Mouse (Mus musculus) embryo, embryonic 9.5 days (tissue): ENCODE results near the gene Otub1.

Experiments
- DNase-seq: peaks from one replicate; pipeline ENCODE4 v3.0.0-alpha.2; 2017; ENCODE audit errors: extremely low spot score

Gene Otub1

DNA sequence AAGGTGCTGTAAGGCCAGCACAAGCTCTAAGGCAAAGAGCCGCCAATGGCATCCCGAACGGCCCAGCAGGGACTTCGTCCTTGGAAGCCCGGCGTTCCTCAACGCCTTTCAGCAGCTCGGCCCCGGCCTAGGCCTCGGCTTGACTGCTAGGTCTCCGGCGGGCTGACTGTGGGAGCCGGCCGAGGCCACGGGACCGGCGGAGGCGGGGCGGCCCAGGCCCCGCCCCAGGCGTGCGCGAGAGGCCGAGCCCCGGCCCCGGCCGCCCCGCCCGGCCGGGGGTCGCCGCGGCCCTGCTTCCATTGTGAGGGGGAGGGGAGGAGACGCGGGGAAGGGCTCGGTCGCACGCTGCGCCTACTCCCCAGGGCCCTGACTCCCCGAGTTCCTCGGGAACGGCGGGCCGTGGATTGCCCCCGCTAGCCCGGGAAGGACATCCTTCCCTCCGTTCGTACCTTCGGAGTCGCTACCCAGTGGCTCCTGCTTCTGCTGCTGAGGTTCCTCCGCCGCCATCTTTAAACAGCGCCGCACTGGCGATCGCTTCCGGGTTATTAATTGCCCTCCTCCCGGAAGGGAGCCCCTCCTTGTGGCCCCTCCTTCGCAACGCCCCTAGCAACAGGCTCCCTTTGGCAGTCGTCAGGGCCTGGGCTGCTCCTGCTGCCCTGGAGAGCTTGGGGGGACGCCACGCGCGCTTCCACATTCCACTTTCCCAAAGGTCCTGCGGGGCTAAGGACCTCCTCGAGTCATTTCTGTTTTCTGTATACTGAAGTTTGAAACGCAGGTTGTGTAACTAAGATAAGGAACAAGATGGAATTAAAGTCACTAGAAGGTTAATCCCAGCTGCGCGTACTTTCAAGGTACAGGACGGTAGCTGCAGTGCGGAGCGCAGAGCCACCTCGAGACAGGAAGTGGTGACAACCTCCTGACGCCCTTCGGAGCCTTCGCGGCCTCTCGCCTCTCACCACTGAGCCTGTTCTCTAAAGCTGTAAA lies at the start of gene Otub1:
TSS of gene Otub1 (minus strand) at position 564 of the 984 bp plus-strand sequence.
- peak; percentile 96 for DNase-seq

DNA sequence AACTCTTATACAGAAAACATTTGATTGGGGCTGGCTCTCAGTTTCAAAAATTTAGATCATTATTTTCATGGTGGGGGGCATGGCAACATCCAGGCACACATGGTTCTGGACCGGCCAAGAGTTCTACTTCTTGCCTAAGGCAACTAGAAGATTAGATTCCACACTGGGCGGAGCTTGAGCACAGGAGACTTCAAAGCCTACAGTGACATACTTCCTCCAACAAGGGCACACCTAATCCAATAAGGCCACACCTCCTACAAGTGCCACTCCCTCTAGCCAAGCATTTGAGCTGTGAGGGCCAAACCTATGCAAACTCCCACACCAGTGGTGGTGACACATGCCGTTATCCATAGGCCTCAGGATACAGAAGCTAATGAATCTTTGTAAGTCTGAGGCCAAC lies 39.9 kb upstream of the Otub1 start:
- no peak for DNase-seq

DNA sequence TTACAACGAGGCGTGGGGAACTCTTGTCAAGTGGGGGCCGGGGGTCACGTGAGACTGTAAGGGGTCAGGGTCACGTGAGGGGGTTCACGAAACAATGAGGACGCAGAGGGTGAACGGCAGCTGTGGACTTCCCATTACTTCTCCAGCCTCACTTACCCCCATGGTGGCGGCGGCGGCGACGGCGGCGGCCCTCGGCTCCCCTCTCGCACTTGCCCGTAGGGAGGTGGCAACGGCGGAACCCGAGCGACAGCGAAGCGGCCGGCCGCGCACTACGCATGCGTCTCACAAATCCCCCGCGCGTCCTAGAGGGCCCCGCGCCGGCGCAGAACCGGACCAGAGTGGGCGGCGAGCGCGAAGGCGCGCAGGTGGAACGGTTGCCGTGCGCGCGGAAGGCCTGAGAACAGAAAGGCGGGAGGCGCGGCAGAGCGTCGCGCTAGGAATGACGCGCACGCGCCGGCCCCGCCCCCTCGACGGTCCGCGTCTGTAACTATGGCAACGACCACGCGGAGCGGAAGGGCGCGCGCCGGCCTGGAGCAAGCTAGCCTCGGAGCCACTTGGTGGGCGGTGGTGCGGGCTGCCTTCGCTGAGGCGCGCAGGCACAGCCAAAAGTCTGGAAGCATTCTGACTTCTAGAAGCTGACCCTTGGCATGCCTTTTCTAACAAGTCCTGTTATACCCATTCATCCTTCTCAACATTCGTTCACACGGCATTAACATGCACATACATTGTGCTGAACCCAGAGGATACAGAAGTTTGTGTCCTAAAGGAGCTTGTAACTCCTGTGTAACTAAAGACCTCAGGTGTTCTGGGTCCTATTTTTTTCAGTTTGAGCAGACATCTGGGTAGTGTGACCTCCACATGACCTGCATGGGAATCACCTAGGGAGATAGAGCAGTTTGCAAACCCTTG lies 34.9 kb upstream of the Otub1 start, which contains the start of gene Naa40:
TSS of gene Naa40 (minus strand) at position 402 of the 909 bp plus-strand sequence.
- DNase-seq = peak; percentile 93

DNA sequence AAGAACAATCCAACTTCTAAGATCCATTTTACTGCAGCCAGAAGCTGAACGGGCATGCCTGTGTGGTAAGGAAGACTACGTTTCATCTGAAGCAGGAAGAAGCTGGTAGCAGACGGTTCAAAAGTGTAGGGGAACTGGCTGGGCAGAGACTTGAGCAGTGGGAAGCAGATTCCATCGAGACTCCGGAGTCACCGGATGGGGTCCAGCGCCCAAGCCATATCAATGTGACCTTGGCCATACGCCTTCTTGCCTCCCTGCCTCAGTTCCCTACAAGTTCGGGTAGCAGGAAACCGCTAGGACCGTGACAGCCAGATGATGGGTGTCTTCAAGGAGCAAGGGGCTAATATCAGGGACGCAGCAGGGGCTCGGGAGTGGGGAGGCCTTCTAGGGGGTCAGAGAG lies 34.2 kb upstream of the Otub1 start:
- no peak for DNase-seq

DNA sequence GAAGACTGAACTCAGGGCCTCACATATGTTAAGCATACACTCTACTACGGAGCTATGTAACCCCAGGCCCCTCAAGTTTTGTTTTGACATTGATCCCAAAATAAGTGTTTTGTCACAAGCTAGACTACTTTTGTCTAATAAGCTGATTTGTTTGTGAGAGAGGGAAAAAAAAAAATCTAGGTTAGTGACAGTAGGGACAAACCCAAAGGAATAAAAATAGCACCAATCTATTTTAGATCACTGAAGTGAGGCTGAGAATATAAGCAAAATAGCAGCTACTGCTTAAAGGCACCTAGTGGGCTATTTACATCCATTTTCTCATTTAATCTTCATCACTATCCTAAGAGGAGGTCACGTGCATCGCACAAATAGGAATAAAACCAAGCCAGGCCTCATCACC lies 33.5 kb upstream of the Otub1 start:
- no peak for DNase-seq

DNA sequence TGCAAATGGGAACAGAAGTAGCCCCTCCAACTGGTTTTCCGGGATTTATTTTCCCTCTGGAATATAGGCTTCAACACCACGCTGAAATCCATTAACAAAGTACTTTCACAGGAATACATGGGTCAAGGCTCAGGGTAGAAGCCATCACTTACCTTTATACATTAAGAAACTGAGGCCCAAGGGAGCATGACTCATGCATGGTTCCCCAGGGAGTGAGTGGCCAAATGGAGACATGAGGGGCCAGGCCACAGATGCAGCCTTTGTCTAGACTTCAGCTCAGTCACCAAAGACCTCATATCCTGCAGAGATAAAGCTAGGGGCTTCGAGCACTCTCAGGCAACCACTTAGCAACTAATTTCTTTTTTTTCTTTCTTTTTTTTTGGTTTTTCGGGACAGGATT lies 30.6 kb upstream of the Otub1 start:
- DNase-seq = no peak

DNA sequence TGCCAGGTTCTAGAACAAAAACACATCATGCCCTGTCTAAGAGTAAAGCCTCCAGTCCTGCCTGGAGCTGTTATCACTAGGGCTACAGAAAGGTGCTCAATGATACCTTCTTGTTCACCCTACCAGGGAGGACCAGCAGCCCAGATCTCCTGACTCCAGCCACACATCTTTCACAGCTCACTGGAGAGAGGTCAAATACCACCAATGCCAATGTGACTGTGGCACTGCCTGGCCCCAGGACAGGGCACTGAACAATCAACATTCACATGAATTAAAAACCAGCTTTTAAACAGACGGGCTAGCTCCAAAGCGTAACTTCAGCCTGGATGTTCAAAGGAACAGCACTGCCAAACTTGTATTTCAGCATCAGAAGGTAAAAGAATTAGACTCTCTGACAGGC lies 29.9 kb upstream of the Otub1 start:
- DNase-seq = no peak

DNA sequence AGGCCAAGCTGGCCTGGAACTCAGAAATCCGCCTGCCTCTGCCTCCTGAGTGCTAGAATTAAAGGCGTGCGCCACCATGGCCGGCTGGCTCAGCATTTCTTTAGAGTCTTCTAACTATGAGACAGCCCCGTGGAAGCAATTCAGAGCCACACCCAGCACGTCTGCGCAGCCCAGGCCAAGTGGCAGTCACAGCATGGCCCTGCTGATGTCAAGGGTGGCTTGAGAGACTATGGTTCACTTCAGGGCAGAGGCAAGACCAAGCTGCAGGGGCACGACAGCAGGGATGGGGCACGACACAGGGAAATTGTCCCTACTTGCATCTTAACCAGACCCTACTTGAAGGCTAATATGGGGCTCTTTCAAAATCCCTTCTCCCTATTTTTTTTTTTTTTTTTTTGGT lies 29.3 kb upstream of the Otub1 start:
- no peak for DNase-seq

DNA sequence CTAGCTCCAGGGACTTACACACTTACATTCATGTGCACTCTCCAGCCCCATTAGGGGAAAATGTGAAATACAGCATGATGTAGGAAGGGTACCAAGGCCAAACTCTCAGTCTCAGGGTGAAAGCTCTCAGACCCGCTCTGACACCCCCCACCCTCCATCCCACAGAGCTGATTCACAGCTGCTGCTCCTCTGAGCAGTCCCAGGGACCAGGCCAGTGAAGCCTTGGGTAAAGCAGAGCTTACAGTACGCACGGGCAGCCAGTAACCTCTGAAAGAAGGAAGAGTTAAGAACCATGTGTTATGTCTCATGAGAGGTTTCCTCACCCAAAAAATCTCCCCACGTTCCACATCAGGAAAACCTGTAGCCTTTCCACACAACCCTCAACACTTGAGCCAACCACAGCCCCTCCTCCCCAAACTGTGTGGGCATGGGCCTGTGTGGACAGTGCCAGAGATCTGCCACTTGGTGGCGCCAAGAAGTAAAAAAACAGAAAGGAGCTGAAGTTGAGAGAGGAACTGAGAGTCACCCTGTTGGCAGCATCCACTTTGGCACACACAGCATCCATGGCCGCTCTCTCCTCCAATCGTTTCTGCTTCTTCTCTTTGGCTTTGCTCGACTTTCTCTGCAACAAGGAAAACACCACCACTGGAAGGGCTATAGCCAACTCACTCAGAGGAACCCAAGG lies 28.6 kb upstream of the Otub1 start:
- peak; percentile 69 for DNase-seq

DNA sequence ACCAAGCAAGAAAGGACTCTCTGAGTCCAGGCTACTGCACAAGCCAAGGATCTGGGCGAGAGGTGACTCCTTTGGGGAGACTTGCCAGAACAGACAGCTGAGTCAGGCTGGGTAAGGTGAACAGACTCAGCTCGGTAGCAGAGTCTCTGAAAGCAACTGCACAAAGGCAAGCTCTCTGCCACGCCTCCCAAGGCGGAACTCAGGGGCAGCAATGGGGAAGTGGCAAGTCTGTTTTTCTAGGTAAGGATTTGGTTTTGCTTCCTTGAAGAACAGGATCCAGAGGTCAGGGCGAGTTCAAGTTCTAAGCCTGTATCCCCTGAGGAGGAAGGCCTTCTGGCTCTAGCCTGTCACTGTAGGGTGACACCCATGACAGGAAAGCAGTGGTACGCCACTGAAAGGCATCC lies 20.4 kb upstream of the Otub1 start:
- no peak for DNase-seq

DNA sequence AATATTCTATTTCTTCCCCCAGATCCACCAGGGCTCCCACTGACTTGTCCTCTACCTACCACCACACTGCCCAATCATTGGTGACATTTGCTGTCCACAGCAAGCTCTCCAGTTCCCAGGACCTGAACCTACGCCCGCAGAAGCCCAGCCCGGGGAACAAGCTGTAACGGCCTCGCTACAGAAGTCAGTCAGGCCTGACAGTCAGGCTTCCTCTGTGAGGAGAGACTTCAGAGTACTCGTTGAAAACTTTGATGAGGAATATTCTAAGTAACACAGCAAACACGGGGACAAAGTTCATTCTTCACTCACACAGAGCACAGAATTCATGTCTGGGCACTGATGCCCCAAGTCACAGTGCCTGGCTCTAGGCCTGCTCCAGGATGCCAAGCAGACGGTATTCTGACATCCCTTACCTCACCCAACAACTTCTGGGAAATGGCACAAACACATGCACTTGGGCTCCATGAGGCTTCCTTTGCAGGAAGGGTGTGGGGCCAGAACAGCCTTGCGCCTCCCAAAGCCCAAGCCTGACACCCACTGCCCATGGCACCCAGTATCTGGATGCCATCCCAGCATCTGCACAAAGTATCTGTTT lies 19.1 kb upstream of the Otub1 start:
- no peak for DNase-seq

DNA sequence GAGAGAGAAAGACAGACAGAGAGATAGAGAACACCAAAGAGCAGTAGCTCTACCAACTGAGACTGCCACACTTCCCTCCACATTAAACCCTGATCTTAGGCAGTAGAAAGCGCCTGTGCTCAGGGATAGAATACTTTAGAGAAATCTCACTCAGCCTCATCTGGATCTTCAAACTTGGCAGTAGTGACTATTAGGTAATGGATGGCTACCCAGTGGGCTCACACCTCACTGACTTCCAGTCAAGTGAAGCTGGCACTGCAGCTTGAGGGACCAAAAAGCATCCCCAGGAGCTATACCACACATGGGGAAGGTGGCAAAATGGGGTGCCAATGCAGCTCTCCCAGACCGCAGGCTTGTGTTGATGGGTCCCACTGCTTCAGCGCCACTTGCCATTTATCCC lies 18.1 kb upstream of the Otub1 start:
- no peak for DNase-seq

DNA sequence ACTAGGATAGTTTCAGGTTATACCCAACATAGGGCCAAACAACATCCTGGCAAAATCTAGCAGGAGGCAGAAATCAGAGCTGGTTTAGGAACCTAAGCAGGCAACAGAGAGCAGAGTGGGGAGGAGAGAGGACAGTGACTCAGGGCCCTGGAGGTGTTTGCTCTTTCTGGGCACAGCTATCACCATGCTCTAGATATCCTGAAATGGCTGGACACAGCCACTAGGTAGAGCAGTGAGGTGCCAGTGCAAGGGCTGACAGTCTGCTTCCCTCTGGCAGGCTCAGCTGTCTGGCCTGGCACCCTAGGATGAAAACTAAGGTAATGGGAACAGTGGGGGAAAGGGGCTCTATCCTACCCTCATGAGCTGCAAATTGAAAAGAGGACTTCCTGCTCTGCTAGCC lies 17.4 kb upstream of the Otub1 start:
- no peak for DNase-seq

DNA sequence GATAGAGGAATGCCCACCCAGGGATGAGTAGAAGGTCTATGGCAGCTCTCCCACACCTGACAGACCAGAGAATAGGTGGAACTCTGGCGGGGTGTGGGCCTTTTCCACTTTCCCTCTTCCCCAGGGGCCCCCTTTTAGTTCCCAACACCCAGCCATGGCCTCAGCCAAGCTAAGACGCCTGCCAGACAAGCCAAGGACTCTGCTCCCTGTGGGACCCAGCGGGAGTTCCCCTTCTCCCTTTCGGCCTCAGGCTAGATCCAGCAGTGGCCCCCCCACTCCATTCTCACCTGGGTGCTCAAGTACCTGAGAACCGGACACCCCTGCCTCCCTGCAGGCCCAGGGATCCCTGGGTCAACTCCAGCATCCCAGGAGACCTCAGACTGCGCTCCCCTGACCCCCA lies 16.1 kb upstream of the Otub1 start:
- no peak for DNase-seq

DNA sequence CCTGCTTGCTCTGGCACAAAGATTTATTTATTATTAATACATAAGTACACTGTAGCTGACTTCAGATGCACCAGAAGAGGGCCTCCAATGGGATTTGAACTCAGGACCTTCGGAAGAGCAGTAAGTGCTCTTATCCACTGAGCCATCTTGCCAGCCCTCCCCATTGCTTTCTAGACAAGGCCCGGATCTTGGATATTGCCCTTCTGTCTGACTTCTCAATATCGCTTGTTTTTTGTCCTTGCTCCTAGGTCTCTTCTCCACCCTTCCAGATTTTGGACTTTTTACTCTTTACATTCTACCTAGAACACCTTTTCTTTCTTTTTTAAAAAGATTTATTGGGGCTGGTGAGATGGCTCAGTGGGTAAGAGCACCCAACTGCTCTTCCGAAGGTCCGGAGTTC lies 12.6 kb upstream of the Otub1 start:
- DNase-seq = no peak

DNA sequence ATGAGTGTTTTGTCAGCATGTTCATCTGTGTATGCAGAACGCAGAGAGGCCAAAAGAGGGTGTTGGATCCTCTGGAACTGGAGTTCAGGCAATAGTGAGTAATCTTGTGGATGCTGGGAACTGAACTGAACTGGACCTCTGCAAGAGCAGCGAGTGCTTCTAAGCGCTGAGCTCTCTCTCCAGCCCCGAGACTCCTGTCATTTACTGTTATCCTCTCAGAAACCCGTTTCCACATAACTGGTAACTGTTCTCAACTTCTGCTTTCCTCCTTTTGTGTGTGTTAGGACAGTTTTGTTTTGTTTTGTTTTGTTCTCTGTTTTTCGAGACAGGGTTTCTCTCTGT lies 11.8 kb upstream of the Otub1 start:
- no peak for DNase-seq

DNA sequence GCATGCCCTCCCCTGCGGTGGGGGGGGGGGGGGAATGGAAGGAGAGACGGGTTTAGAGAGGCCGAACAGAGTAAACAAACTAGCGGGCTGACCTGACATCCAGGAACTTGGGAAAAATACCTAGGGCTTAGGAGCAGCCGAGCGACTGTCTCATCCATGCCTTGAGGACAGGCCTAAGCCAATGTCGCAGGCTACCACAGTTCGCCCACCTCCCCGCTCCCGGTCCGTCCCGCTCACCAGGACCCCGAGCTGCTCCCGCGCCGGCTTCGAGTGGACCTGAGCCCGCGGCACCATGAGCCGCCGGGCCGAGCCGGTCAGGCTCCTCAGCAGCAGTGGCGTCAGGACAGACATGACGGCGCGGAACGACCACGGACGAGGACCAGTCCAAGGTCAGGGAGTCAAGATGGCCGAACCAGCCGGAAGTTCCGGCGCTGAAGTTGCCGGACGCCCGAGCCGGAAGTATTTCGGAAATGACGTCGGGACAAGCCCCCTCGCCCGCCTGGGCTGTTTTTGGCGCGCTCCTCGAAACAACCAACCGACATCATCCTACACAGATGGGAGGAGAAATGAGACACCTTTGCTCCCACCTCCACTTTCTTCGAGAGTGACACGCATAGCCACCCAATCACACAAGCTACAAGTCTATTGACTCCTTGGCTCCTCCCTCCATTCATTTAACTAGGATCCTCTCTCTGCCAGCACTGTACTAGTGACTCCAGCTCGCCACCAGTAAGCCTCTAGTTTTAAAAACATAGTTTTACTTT lies 11.2 kb upstream of the Otub1 start, which contains the start of gene Cox8a:
TSS of gene Cox8a (minus strand) at position 455 of the 764 bp plus-strand sequence.
- peak; percentile 96 for DNase-seq

DNA sequence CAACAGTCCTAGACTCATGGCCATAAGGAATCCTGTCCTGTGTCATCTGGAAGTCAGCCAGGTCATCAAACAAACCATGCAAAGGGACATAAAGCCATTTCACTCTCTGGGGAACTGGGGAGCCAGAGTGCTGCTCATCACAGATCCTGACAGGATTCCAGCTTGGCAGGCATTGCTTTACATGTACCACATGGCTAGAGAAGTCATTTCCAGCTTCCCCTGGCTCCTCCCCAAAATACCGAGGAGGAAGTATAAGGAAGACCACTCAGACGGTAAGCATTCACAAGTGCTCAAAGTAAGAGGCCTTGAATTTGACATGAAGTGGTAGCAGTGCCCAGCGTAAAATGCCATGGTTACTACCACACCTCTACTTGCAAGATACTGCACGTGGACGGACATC lies 8.4 kb upstream of the Otub1 start:
- DNase-seq = no peak

DNA sequence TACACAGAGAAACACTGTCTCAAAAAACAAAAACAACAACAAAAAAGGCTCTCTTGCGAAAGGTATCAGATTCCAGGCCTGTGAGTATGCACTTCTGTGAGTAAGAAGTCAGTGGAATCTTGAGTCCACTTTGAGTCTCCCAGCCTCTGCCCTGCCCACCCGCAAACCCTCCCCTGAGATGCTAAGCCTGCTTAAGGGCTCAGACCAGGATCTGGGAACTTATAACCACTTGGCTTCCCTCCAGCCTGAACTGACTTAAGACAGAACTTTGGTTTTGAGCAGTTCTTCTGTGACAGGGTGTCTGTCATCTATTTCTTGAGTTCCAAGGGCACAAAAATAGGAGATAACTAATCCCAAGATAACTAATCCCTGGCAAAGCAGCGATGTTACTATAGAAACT lies 6.9 kb upstream of the Otub1 start:
- no peak for DNase-seq

DNA sequence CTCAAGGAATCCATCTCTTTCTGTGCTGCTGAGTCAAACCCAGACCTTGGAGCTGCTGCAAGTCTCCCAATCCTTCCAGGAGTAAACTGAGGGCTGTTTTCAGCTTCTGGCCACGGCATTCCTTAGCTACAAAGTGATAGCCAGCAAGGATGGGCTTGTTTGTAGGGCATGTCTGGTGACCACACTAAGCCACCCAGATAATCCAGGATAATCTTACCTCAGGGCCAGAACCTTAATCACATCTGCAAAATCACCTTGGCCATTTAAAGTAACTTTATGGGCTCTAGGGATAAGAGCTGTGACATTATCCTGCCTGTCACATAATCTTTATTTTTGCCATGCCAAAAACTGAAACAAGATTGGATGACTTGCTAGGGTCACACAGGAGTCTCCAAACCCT lies 6.1 kb upstream of the Otub1 start:
- no peak for DNase-seq
